Mouse (Mus musculus): ENCODE measurements around the gene Kpna1. TPM values are rescaled to one million over a fixed set of nuclear protein-coding genes. Genes with fewer than 3 reads are reported as not detected.

Gene Kpna1
- polyA plus RNA-seq, 1 experiment from 2014 or later = 33.3 TPM

- no peaks in the 10 kb centered on the region for H3K27me3 ChIP-seq (replicated peaks)
- no peaks in the 10 kb centered on the region for H3K36me3 ChIP-seq
- no peak overlapping the region for H3K27ac ChIP-seq
- no peak overlapping the region for H3K9ac ChIP-seq
- H3K4me2 ChIP-seq = no peak overlapping the region
- H3K9me3 ChIP-seq = no peaks in the 10 kb centered on the region
- ATAC-seq (ENCODE audit: insufficient read depth, low FRiP score, low read depth) = no peak
- peaks cover 1% of the 10 kb centered on the region; the same call in 1 of the 2 replicates for H3K4me1 ChIP-seq
- 75% methylated on average over 3 of the region's 3 CpGs for WGBS
- H3K4me3 ChIP-seq (replicated peaks) = no peak overlapping the region
Observed at GRCm38 (mm10) chr16:36074772-36075171, 96.2 kb downstream of the Kpna1 start.

GRCm38 (mm10) chr16:36079916-36080315, 101.4 kb downstream of the Kpna1 start:
- no peak overlapping the region for H3K27ac ChIP-seq
- no peak overlapping the region for H3K4me2 ChIP-seq
- 93% methylated on average over 3 of the region's 3 CpGs for WGBS
- H3K9me3 ChIP-seq = no peaks in the 10 kb centered on the region
- no peaks in the 10 kb centered on the region for H3K4me1 ChIP-seq
- no peaks in the 10 kb centered on the region for H3K36me3 ChIP-seq
- no peak for ATAC-seq (ENCODE audit: insufficient read depth, low FRiP score, low read depth)
- H3K27me3 ChIP-seq (replicated peaks) = no peaks in the 10 kb centered on the region
- no peak overlapping the region for H3K9ac ChIP-seq
- H3K4me3 ChIP-seq (replicated peaks) = no peak overlapping the region

Other genes starting within 250 kb of the Kpna1 start
- gene Dirc2, start 209.4 kb upstream of the Kpna1 start, polyA plus RNA-seq (2015; fragmentation: Nextera tagmentation; extraction: Ambion mirVana) = 12.5 and 13.5 TPM in 2 replicates
- gene Hspbap1, start 208.4 kb upstream of the Kpna1 start, polyA plus RNA-seq (2015; fragmentation: Nextera tagmentation; extraction: Ambion mirVana) = 13.8 and 15.2 TPM in 2 replicates
- gene Parp14, start 107.2 kb upstream of the Kpna1 start, polyA plus RNA-seq (2015; fragmentation: Nextera tagmentation; extraction: Ambion mirVana) = 1.8 and 2.3 TPM in 2 replicates
- 9.7 and 10.0 TPM in 2 replicates for gene Parp9, start 40.3 kb upstream of the Kpna1 start, polyA plus RNA-seq (2015; fragmentation: Nextera tagmentation; extraction: Ambion mirVana)
- 6.8 and 7.6 TPM in 2 replicates for gene Dtx3l, start 39.6 kb upstream of the Kpna1 start, polyA plus RNA-seq (2015; fragmentation: Nextera tagmentation; extraction: Ambion mirVana)
- 8.5 and 9.1 TPM in 2 replicates for gene Wdr5b, start 62.4 kb downstream of the Kpna1 start, polyA plus RNA-seq (2015; fragmentation: Nextera tagmentation; extraction: Ambion mirVana)
- gene Fam162a, start 92.8 kb downstream of the Kpna1 start, polyA plus RNA-seq (2015; fragmentation: Nextera tagmentation; extraction: Ambion mirVana) = 415 and 423 TPM in 2 replicates
- 99.7 and 101 TPM in 2 replicates for gene Ccdc58, start 92.9 kb downstream of the Kpna1 start, polyA plus RNA-seq (2015; fragmentation: Nextera tagmentation; extraction: Ambion mirVana)
- gene Csta1, start 152.5 kb downstream of the Kpna1 start, polyA plus RNA-seq (2015; fragmentation: Nextera tagmentation; extraction: Ambion mirVana) = 4.0 and 11.8 TPM in 2 replicates
- gene Stfa2l1, start 178.1 kb downstream of the Kpna1 start, polyA plus RNA-seq (2015; fragmentation: Nextera tagmentation; extraction: Ambion mirVana) = 13.8 and 17.6 TPM in 2 replicates
- gene Gm5483, start 205.5 kb downstream of the Kpna1 start, polyA plus RNA-seq (2015; fragmentation: Nextera tagmentation; extraction: Ambion mirVana) = 38.5 and 45.8 TPM in 2 replicates
- gene Gm5416, start 231.7 kb downstream of the Kpna1 start, polyA plus RNA-seq (2015; fragmentation: Nextera tagmentation; extraction: Ambion mirVana) = 2.4 and 2.6 TPM in 2 replicates
- gene 2010005H15Rik, start 242.7 kb downstream of the Kpna1 start, polyA plus RNA-seq (2015; fragmentation: Nextera tagmentation; extraction: Ambion mirVana) = 4.8 and 11.6 TPM in 2 replicates

Data from stomach, embryonic 15.5 days (tissue).